Mouse (Mus musculus) ovary, adult 2 months (tissue): Measurements from ENCODE around the gene Rab11fip2. TPM values are rescaled to one million over a fixed set of nuclear protein-coding genes. Genes with fewer than 3 reads are reported as not detected.

ENCODE experiments used
- polyA plus RNA-seq: library from polyadenylated mRNA; depleted of rRNA; stranded (reverse); fragments of >200 nt; gene quantifications from 2 replicates; pipeline ENCODE4 v1.2.3, GENCODE M21; 2012; rRNA removed

The Rab11fip2 gene
- polyA plus RNA-seq: 3.3 and 3.7 TPM in 2 replicates

DNA sequence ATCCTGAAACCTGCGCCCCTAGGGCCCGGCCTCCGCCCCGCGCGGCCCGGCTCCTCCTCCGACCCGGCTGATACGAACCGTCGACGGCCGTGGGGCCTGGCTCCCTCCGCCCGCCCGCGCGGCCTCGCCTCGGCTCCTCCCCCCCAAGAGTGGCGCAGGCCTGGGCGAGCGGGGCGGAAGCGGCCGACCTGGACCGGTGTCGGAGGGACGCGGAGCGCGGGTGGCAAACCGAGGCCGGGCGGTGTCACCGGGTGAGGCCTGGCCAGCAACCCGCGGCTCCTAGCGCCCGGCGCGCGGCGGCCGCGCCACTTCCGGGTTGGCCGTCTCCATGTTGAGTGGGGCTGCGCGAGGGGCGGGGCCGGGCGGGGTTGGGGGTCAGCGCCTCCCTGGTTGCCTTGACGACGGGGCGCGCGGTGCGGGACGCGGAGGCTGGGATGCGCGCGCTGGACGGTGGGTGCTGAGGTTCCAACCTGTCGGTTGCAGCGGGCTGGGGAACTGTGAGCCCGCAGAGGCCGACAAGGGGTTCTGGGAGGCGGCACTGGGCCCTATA is at the start of gene Rab11fip2:
Gene Rab11fip2, minus strand, starts transcription at position 333 of the 550 bp plus-strand sequence.

